Mouse (Mus musculus) embryonic facial prominence, embryonic 14.5 days (tissue): Measurements from ENCODE around the gene Fat4. TPM values are rescaled to one million over a fixed set of nuclear protein-coding genes. Genes with fewer than 3 reads are reported as not detected.

Experiments
- ATAC-seq: fragments of 200-750 bp; cut with Nextera tagmentation; 2 replicates; pipeline ENCODE4 v1.8.0; 2017; ENCODE audit warnings: low read depth, moderate number of reproducible peaks, moderate TSS enrichment
- DNase-seq: peaks from one replicate; pipeline ENCODE4 v3.0.0-alpha.2; 2015; ENCODE audit warnings: low spot score
- H3K27ac ChIP-seq: fragments of 300-500 bp; sonication (generic); replicated peaks from 2 replicates; pipeline ENCODE4 v1.5.1; 2014; ENCODE audit warnings: low read depth, mild to moderate bottlenecking, low read length, moderate library complexity
- H3K27me3 ChIP-seq: fragments of 300-500 bp; sonication (generic); replicated peaks from 2 replicates; pipeline ENCODE4 v1.6.1; 2014; ENCODE audit warnings: low read length; ENCODE audit not compliant: control insufficient read depth, insufficient read depth
- H3K36me3 ChIP-seq: fragments of 300-500 bp; sonication (generic); 2 replicates; pipeline ENCODE4 v1.6.1; 2014; ENCODE audit warnings: low read length, mixed read lengths; ENCODE audit not compliant: control insufficient read depth, insufficient read depth
- H3K4me1 ChIP-seq: fragments of 300-500 bp; sonication (generic); 2 replicates; pipeline ENCODE4 v1.6.1; 2014; ENCODE audit warnings: antibody characterized with exemption, low read length; ENCODE audit not compliant: control insufficient read depth, insufficient read depth
- H3K4me2 ChIP-seq: fragments of 300-500 bp; sonication (generic); 2 replicates; pipeline ENCODE4 v1.6.1; 2014; ENCODE audit warnings: low read depth, mild to moderate bottlenecking, low read length, moderate library complexity, mixed read lengths
- H3K4me3 ChIP-seq: fragments of 300-500 bp; sonication (generic); 2 replicates; pipeline ENCODE4 v1.5.1; 2014; ENCODE audit warnings: low read depth, mild to moderate bottlenecking, low read length
- H3K9ac ChIP-seq: fragments of 300-500 bp; sonication (generic); 2 replicates; pipeline ENCODE4 v1.6.1; 2014; ENCODE audit warnings: low read depth, mild to moderate bottlenecking, low read length, moderate library complexity, mixed read lengths
- H3K9me3 ChIP-seq: fragments of 300-500 bp; sonication (generic); 2 replicates; pipeline ENCODE4 v1.6.1; 2016; ENCODE audit warnings: low read length; ENCODE audit not compliant: control insufficient read depth
- WGBS: fragments of 180-500 bp; shearing (Covaris S2); extraction: QIAGEN DNeasy Blood & Tissue Kit; methylation state at CpG from one replicate; pipeline ENCODE4 v1.1.7; 2014; 5-methylcytosine and 5-hydroxymethylcytosine counted together
- polyA plus RNA-seq: library from polyadenylated mRNA; unstranded; fragments of >200 nt; fragmentation: Nextera tagmentation; extraction: Ambion mirVana; gene quantifications from 2 replicates; pipeline ENCODE4 v1.2.1, GENCODE M21; 2014

Fat4 gene
- polyA plus RNA-seq, 1 experiment from 2014 or later, result 16.6 TPM

DNA sequence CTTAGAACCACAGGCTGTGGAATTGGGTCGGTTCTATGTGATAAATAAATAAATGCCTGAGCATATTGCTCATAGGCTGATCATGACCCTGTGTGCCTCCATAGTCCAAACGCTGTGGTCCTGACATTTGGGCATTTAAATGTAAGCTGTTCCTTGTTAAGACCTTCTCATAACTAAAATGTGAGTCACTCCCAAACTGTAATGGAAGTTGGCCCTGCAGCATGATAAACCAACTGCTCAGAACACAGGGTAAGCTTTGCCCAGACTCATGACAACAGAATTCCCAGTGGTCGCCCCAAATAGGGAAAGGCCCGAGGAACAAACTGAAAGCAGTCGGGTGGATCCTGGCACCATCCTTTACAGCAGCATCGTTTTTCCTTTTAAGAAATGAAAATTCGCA lies 49.7 kb downstream of the Fat4 start:
- no peak for ATAC-seq
- H3K4me1 ChIP-seq, result peaks cover 33% of the 10 kb centered on the region
- no peaks in the 10 kb centered on the region for H3K9me3 ChIP-seq
- H3K4me2 ChIP-seq, result no peak overlapping the region
- H3K9ac ChIP-seq, result no peak overlapping the region
- no peak overlapping the region for H3K27ac ChIP-seq
- no peaks in the 10 kb centered on the region for H3K27me3 ChIP-seq
- no peak overlapping the region for H3K4me3 ChIP-seq
- DNase-seq, result no peak
- H3K36me3 ChIP-seq, result peaks cover 3% of the 10 kb centered on the region; the same call in 1 of the 2 replicates
- WGBS, result 74% methylated on average over 7 of the region's 7 CpGs

DNA sequence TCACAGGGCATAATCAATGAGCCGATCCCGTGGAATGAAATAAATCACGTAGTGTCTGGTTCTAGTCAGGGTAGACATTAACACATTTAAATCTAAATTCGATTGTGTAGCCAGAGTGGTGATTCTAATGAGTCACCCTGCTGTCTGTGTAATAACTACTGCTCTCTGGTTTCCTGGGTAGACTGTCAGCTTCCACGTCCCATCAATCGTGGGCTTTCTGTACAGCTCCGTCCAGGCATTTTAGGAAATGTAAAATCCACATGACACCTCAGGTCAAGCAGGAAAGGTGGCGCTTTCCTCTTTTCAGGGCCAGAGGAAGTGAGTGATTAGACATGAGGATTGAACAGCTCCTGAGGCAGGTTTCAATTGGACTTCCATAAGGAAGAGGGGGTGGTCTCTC lies 50.4 kb downstream of the Fat4 start:
- H3K36me3 ChIP-seq, result no peaks in the 10 kb centered on the region; the same call in 1 of the 2 replicates
- H3K9ac ChIP-seq, result no peak overlapping the region
- H3K4me2 ChIP-seq, result no peak overlapping the region
- no peaks in the 10 kb centered on the region for H3K27me3 ChIP-seq
- H3K4me3 ChIP-seq, result no peak overlapping the region
- H3K27ac ChIP-seq, result no peak overlapping the region
- DNase-seq (no peak), ATAC-seq (no peak)
- 54% methylated on average over 8 of the region's 8 CpGs for WGBS
- H3K9me3 ChIP-seq, result no peaks in the 10 kb centered on the region
- peaks cover 33% of the 10 kb centered on the region for H3K4me1 ChIP-seq

DNA sequence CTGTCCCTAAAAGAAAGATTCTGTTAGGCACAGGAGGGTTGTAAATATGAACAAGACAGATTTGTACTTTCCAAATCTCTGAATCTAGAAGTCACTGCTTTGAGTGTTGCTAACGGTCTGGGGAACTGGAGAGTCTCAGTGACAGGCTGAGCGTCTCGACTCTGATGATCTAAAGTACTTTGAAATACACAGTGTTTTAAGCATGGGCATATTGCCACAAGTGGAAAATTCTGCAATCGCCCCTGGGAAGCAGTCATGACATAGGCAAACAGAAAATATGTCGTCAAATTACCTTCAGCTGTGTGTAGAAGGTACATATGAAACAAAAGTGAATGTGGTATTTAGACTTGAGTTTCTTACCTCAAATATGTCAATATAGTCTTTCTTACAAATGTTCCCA lies 51.4 kb downstream of the Fat4 start:
- H3K9ac ChIP-seq, result no peak overlapping the region
- DNase-seq, result peak; percentile 49
- no peak for ATAC-seq
- H3K27me3 ChIP-seq, result no peaks in the 10 kb centered on the region
- H3K4me3 ChIP-seq, result no peak overlapping the region
- H3K27ac ChIP-seq, result 0 out of 2 replicates have a peak overlapping the region, but pooled peaks have one; percentile 22
- peaks cover 7% of the 10 kb centered on the region for H3K36me3 ChIP-seq
- no peak overlapping the region for H3K4me2 ChIP-seq
- H3K9me3 ChIP-seq, result no peaks in the 10 kb centered on the region
- WGBS, result 49% methylated on average over 5 of the region's 5 CpGs
- peaks cover 33% of the 10 kb centered on the region for H3K4me1 ChIP-seq

DNA sequence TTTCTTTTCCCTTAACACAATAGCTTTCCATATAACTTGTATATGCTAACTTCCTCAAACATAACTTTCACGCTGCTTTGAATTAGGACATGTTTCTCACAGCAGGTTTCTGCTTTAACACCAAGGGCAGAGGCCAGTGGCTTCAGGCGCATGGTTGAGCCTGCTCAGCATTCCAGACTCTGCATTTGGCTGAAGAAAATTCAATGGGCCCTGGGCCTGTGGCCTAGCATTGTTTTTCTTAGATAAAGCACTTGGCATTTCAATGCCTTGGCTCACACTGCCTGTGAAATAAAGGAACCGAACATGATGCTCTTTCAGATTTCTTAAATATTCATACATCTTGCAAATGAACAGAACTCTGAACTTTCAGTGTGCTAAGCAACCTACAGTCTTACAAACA lies 52.8 kb downstream of the Fat4 start:
- ATAC-seq (no peak), DNase-seq (no peak)
- Histone ChIP-seq H3K4me3 (no peak overlapping the region), H3K9ac (no peak overlapping the region), H3K36me3 (peaks cover 10% of the 10 kb centered on the region), H3K27me3 (no peaks in the 10 kb centered on the region), H3K4me1 (peaks cover 27% of the 10 kb centered on the region), H3K27ac (no peak overlapping the region), H3K9me3 (no peaks in the 10 kb centered on the region), H3K4me2 (no peak overlapping the region)
- 41% methylated on average over 3 of the region's 3 CpGs for WGBS

DNA sequence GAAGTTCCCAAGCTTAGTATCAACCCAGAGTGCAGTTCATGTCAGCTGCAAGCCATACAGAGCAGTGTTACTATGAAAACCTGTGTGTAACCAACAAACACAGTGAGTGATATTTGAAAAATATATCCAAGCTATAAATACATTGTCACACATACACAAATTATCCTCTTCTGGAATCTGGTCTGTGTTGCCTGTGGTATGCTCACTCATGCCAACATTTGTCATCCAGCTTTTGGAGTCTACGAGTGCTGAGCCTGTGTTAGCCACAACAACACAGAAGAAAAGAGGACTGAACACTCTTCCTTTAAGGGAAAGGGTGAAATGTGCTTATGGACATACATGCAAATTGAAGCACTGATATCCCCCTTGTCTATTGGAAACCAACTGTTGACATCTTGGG lies 53.6 kb downstream of the Fat4 start:
- DNase-seq (no peak), ATAC-seq (no peak)
- no peak overlapping the region for H3K27ac ChIP-seq
- H3K27me3 ChIP-seq, result no peaks in the 10 kb centered on the region
- H3K4me3 ChIP-seq, result no peak overlapping the region
- 56% methylated on average over 1 of the region's 1 CpGs for WGBS
- H3K4me1 ChIP-seq, result peaks cover 25% of the 10 kb centered on the region
- H3K9ac ChIP-seq, result no peak overlapping the region
- no peaks in the 10 kb centered on the region for H3K9me3 ChIP-seq
- H3K4me2 ChIP-seq, result no peak overlapping the region
- H3K36me3 ChIP-seq, result peaks cover 10% of the 10 kb centered on the region

DNA sequence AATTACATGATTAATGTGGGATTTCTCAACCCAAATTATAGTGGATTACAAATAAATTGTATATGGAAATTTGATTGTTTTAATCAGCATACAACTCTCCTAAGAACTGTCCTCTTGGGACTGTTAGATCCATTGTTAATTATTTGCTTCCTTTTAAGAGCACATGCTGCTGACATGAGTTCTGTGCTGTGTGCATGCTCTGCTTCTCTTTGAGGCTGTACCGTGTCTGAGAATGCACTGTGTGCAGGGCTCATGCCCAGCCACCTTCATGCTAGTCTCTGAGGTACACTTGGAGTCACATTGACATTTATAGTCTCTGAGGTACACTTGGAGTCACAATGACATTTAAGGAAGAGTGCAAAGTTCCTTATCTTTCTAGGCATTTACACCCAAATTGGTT lies 58.4 kb downstream of the Fat4 start:
- Histone ChIP-seq H3K36me3 (peaks cover 29% of the 10 kb centered on the region), H3K27me3 (no peaks in the 10 kb centered on the region), H3K27ac (no peak overlapping the region), H3K4me1 (no peaks in the 10 kb centered on the region), H3K4me2 (no peak overlapping the region), H3K4me3 (no peak overlapping the region), H3K9me3 (no peaks in the 10 kb centered on the region), H3K9ac (no peak overlapping the region)
- DNase-seq (no peak), ATAC-seq (no peak; the same call in 1 of the 2 replicates)
- WGBS, result 65% methylated on average over 1 of the region's 1 CpGs

DNA sequence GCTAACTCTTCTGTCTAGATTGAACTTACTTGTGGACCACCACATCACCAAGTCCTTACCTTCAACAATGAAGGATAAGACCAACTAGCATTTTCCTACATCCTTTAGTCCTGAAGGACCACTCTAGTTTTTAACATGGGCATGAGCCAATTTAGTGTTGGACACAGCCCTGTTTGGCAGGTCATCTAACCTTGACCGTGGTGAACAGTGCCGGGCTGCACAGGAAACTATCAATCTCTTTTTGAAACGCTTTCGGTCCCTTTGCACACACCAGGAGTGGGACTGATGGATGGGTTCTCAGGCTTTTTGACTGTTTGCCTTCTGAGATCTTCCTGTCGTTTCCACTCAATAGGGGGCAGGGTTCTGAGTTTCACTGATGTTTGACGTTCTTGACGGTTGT lies 61.0 kb downstream of the Fat4 start:
- Histone ChIP-seq H3K9me3 (no peaks in the 10 kb centered on the region), H3K4me3 (no peak overlapping the region), H3K27ac (no peak overlapping the region), H3K4me1 (no peaks in the 10 kb centered on the region), H3K4me2 (no peak overlapping the region), H3K36me3 (peaks cover 46% of the 10 kb centered on the region), H3K27me3 (no peaks in the 10 kb centered on the region), H3K9ac (no peak overlapping the region)
- DNase-seq (no peak), ATAC-seq (no peak)
- 72% methylated on average over 7 of the region's 7 CpGs for WGBS

DNA sequence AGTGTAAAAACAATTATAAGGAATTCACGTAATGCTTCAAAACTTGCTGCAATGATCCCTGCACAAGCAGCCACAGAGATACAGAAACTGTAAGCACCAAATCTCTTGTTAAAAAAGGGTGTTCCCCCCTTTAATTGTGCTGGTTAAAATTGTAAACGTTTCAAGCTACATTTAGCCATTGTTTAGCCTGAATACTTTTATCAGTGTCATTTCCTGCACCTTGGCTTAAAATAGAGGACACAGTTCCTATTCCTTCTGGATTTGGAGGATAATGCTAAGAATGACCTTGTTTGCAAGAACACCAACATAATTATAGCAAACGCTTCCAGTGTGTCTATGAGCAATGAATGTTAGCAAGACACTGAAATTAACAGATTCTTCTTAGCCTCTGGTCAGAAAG lies 65.9 kb downstream of the Fat4 start:
- Histone ChIP-seq H3K36me3 (peaks cover 61% of the 10 kb centered on the region), H3K27ac (no peak overlapping the region), H3K9me3 (no peaks in the 10 kb centered on the region), H3K4me1 (no peaks in the 10 kb centered on the region), H3K27me3 (no peaks in the 10 kb centered on the region), H3K4me3 (no peak overlapping the region), H3K9ac (no peak overlapping the region), H3K4me2 (no peak overlapping the region)
- DNase-seq, result no peak
- no peak for ATAC-seq
- 65% methylated on average over 3 of the region's 3 CpGs for WGBS

DNA sequence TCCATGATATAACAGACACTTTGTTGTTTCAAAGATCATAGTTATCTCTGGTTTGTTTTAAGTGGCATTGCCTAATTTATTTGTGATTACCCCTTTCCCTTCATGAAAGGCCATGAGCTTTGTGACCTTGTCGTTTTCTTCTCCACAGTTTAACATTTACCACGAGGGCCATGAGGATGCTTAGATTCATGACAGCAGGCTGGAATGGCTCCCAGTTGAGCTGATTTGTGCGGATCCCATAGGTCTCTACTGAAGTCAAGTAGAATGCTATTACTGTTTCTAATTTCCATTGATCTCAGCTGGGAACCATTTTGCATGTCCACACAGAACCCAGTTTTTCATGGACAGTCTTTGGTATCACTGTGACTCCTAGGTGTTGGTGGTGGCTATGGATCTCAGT lies 67.5 kb downstream of the Fat4 start:
- Histone ChIP-seq H3K9ac (no peak overlapping the region), H3K36me3 (peaks cover 67% of the 10 kb centered on the region), H3K27me3 (no peaks in the 10 kb centered on the region), H3K4me3 (no peak overlapping the region), H3K27ac (no peak overlapping the region), H3K4me2 (no peak overlapping the region), H3K9me3 (no peaks in the 10 kb centered on the region), H3K4me1 (no peaks in the 10 kb centered on the region)
- DNase-seq (no peak), ATAC-seq (no peak)
- WGBS, result 50% methylated on average over 3 of the region's 3 CpGs
